Mouse (Mus musculus) spleen, adult 2 months (tissue): ENCODE results near the gene Crb2. TPM values are rescaled to one million over a fixed set of nuclear protein-coding genes. Genes with fewer than 3 reads are reported as not detected.

Experiments used
- DNase-seq, 2 experiments: peaks; one replicate each; pipeline versions ENCODE4 v3.0.0 to v3.0.0-alpha.2; 2012 to 2021; ENCODE audit warnings: low spot score in 2 of 2, low read depth in 1 of 2
- H3K27ac ChIP-seq: fragments of 200-500 bp; 2 replicates; pipeline ENCODE4 v1.5.1; 2012; ENCODE audit warnings: low read length, inconsistent platforms; ENCODE audit not compliant: insufficient read depth
- H3K27me3 ChIP-seq: fragments of 200-500 bp; 2 replicates; pipeline ENCODE4 v1.6.1; 2012; ENCODE audit warnings: mild to moderate bottlenecking, moderate library complexity, low read length, inconsistent platforms; ENCODE audit not compliant: control insufficient read depth, insufficient read depth
- H3K36me3 ChIP-seq: fragments of 200-500 bp; 2 replicates; pipeline ENCODE4 v1.6.1; 2012; ENCODE audit warnings: mild to moderate bottlenecking, low read length, inconsistent platforms; ENCODE audit not compliant: control insufficient read depth, insufficient read depth
- H3K4me1 ChIP-seq: fragments of 200-500 bp; 2 replicates; pipeline ENCODE4 v1.6.1; 2011; ENCODE audit warnings: inconsistent platforms; ENCODE audit not compliant: control insufficient read depth, insufficient read depth, insufficient read length
- H3K4me3 ChIP-seq: fragments of 200-500 bp; 2 replicates; pipeline ENCODE4 v1.5.1; 2011; ENCODE audit warnings: mild to moderate bottlenecking, inconsistent platforms; ENCODE audit not compliant: insufficient read depth, insufficient read length; ENCODE audit errors: extremely low read depth
- CTCF ChIP-seq: fragments of 200-500 bp; IDR thresholded peaks from 2 replicates; pipeline ENCODE4 v1.5.1; 2011; ENCODE audit warnings: mild to moderate bottlenecking, inconsistent platforms; ENCODE audit not compliant: insufficient read depth, insufficient read length, insufficient replicate concordance; ENCODE audit errors: extremely low read depth
- POLR2A ChIP-seq: fragments of 200-500 bp; IDR thresholded peaks from 2 replicates; pipeline ENCODE4 v1.6.1; 2011; ENCODE audit warnings: low read depth, low read length, inconsistent platforms
- WGBS: fragments of 180-500 bp; shearing (Covaris S2); methylation state at CpG from one replicate; pipeline ENCODE4 v1.1.7; 2018; 5-methylcytosine and 5-hydroxymethylcytosine counted together
- polyA plus RNA-seq: library from polyadenylated mRNA; depleted of rRNA; stranded (reverse); fragments of >200 nt; gene quantifications from 2 replicates; pipeline ENCODE4 v1.2.3, GENCODE M21; 2012

The Crb2 gene
- polyA plus RNA-seq, 1 experiment = 0.15 TPM

- no peak overlapping the region for H3K4me3 ChIP-seq
- peaks cover 3% of the 10 kb centered on the region; the same call in 1 of the 2 replicates for H3K4me1 ChIP-seq
- no peak overlapping the region for H3K27ac ChIP-seq
- TF ChIP-seq CTCF (no peak), POLR2A (no peak)
- 24% methylated on average over 52 of the region's 52 CpGs for WGBS
- H3K36me3 ChIP-seq = no peaks in the 10 kb centered on the region
- DNase-seq = no peak
- H3K27me3 ChIP-seq = no peaks in the 10 kb centered on the region
Measured at GRCm38 (mm10) chr2:37786461-37786860, 10.4 kb downstream of the Crb2 start.

DNA sequence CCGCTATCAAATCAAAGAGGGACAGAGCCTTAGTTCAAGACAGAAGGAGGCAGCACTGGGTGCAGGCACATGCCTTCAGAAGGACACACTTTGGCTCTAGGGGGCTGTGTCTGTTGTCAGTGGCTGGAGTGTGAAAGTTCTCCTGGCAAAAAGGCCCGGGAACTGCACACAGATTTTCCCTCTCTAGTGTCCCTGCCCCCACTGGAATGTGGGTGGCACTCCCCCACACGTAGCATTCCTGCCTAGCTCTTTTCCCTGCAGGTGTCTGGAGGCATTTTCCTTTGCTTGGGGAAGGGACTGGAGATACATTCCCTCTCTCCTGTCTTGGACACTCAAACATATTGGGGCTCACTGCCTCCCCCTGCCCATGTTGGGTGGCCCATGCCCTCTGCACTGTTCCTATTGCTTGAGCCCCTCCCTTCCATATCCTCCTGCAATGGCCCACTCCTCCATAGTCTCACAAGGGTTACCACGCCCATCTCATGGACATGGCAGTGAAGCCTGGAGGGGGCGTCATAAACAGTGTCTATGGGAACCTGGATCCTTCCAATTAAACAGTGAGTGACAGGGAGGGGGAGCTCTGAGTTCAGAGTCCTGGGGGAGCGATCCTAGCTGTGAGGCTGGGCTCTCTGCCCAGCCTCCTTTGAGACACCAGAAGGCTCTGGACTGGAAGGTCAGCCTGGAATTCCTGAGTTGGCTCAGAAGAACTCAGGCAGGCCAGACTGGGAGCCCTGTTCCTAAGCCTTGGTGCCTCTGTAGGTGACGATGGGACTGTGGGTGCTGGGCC lies 12.3 kb downstream of the Crb2 start:
- TF ChIP-seq CTCF = no peak
- no peak overlapping the region for H3K27ac ChIP-seq
- 81% methylated on average over 7 of the region's 7 CpGs for WGBS
- H3K4me1 ChIP-seq = peaks cover 3% of the 10 kb centered on the region; the same call in 1 of the 2 replicates
- no peaks in the 10 kb centered on the region for H3K36me3 ChIP-seq
- no peak overlapping the region for H3K4me3 ChIP-seq
- no peaks in the 10 kb centered on the region for H3K27me3 ChIP-seq
- no peak for DNase-seq

GRCm38 (mm10) chr2:37789029-37789428 lies 13.0 kb downstream of the Crb2 start:
- no peak overlapping the region for H3K27ac ChIP-seq
- H3K4me3 ChIP-seq = no peak overlapping the region
- 91% methylated on average over 5 of the region's 5 CpGs for whole genome bisulfite sequencing
- no peaks in the 10 kb centered on the region for H3K27me3 ChIP-seq
- H3K36me3 ChIP-seq = no peaks in the 10 kb centered on the region
- TF ChIP-seq CTCF (no peak), POLR2A (no peak)
- DNase-seq = no peak
- peaks cover 3% of the 10 kb centered on the region; the same call in 1 of the 2 replicates for H3K4me1 ChIP-seq

GRCm38 (mm10) chr2:37789995-37790394 lies 13.9 kb downstream of the Crb2 start:
- no peak for TF ChIP-seq CTCF
- TF ChIP-seq POLR2A = no peak
- Histone ChIP-seq H3K36me3 (no peaks in the 10 kb centered on the region), H3K27ac (no peak overlapping the region), H3K4me1 (peaks cover 3% of the 10 kb centered on the region; the same call in 1 of the 2 replicates), H3K4me3 (no peak overlapping the region), H3K27me3 (no peaks in the 10 kb centered on the region)
- WGBS = 89% methylated on average over 10 of the region's 10 CpGs
- no peak for DNase-seq

DNA sequence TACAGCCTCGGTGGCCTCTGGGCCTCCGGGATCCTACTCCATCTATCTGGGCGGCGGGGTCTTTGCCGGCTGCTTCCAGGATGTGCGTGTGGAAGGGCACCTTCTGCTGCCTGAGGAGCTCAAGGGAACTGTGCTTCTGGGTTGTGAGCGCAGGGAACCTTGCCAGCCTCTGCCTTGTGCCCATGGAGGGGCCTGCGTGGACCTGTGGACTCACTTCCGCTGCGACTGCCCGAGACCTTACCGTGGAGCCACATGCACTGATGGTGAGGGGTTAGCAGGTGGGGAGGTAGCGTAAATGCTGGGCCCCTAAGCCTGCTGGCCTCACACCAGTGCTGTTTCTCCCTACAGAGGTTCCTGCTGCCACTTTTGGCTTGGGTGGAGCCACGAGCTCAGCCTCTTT lies 14.7 kb downstream of the Crb2 start:
- no peak overlapping the region for H3K4me3 ChIP-seq
- no peaks in the 10 kb centered on the region for H3K36me3 ChIP-seq
- H3K4me1 ChIP-seq = peaks cover 3% of the 10 kb centered on the region; the same call in 1 of the 2 replicates
- no peaks in the 10 kb centered on the region for H3K27me3 ChIP-seq
- TF ChIP-seq CTCF (no peak), POLR2A (no peak)
- no peak for DNase-seq
- no peak overlapping the region for H3K27ac ChIP-seq
- WGBS = 88% methylated on average over 14 of the region's 14 CpGs

DNA sequence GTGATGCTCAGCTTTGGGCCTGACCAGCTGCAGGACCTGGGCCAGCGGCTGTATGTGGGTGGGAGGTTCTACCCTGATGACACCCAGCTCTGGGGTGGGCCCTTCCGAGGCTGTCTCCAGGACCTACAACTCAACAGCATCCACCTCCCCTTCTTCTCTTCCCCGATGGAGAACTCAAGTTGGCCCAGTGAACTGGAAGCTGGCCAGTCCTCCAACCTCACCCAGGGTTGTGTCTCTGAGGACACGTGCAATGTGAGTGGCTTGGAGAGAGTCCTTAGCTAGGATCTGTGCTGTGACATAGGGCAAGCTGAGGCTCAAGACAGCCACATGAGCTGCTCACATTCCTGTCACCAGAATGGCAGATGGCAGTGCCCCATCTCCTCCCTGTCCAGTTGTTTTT lies 15.3 kb downstream of the Crb2 start:
- H3K4me3 ChIP-seq = no peak overlapping the region
- no peak for DNase-seq
- no peak for TF ChIP-seq CTCF
- TF ChIP-seq POLR2A = no peak
- no peaks in the 10 kb centered on the region for H3K36me3 ChIP-seq
- 90% methylated on average over 4 of the region's 4 CpGs for WGBS
- H3K27me3 ChIP-seq = no peaks in the 10 kb centered on the region
- H3K4me1 ChIP-seq = peaks cover 3% of the 10 kb centered on the region; the same call in 1 of the 2 replicates
- no peak overlapping the region for H3K27ac ChIP-seq

DNA sequence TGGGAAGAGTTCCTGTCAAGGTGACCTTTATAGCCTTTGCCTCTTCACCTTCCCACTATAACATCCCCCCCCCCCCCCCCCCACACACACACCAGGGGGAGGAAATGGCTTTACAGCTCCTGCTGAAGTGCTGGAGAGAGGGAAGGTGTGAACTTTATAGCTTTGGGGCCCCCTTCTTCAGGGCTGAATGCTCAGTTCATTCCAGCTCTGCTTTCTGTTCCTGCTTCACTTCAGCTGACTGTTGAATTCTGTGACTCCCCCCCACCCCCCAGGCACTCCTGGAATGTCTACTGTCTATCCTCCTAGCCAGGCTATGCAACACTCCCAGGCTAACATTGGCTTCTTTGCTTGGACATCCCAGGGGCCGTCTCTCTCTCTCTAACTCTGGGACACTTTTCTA lies 20.0 kb downstream of the Crb2 start:
- Histone ChIP-seq H3K4me3 (no peak overlapping the region), H3K36me3 (peaks cover 5% of the 10 kb centered on the region), H3K27me3 (no peaks in the 10 kb centered on the region), H3K27ac (no peak overlapping the region), H3K4me1 (no peaks in the 10 kb centered on the region)
- no peak for DNase-seq
- TF ChIP-seq POLR2A (no peak), CTCF (no peak)
- 44% methylated on average over 1 of the region's 1 CpGs for WGBS
